Mouse (Mus musculus): ENCODE results near the gene Dynll1.
A peak's percentile ranks its signal among the peaks of the same experiment; 100 is the strongest.
"Not testable (repeated sequence)": the region's sequence is repeated elsewhere in the genome, so short reads cannot be mapped to it uniquely, and the experiment has no call there.

The Dynll1 gene

DNA sequence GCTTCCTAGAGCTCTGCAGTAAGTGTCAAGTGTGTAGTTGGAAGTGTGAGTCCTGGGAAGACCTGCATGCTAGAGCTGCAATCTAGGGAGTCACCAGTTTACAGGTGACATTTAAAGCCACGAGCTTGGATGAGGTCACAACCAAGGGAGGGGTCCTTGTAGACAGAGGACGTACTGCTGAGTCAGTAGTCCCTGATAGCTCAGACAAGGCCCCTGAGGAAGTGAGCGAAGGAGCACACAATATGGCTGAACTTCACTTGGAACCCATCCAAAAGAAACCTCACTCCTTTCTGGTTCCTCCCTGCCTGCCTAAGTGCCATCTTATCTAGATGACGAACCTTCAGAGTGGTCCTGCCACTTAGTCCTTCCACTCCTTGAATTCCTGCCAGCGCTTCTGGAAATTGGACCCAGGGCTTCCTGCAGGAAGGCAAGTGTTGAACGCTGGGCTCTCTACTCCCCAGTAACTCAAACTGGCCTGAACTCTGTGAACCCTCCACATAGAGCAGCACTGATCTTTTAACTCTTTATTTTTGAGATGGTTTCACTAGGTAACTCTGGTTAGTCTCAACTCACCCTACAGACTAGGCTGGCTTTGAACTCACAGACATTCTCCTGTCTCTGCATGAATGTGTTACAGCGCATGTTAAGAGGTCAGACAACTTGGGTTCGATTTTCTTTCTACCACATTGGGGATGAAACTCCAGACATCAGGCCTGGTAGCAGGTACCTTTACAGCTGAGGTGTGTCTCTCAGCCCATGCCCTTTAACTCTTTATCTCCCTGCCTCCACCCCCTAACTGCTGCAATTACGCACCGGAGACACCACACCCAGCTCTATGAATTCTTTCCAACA is 12.2 kb upstream of the Dynll1 start:
- DNase-seq (ENCODE audit: low read depth in 1 of 2, low spot score in 2 of 2): peak in 1 of 2 experiments; percentile 8

DNA sequence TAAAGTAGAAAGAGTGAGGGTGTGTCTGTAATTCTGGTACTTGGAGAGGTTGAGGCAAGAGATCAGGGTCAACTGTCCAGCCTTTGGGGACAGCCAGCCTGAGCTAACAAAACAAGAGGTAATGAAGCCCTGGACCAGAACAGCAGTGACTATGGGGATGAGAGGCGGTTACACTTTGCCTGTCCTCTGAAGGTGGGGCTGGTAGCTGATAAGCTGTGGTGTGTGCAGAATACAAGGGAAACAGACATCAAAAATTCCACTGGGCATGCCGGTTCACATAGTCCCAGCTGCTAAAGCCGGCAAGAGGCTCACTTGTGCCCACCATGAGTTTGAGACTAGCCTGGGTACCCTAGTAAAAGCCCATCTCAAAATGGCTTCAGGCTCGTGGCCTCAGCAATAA is 11.6 kb upstream of the Dynll1 start:
- DNase-seq (ENCODE audit: low read depth in 1 of 2, low spot score in 2 of 2): no peak

DNA sequence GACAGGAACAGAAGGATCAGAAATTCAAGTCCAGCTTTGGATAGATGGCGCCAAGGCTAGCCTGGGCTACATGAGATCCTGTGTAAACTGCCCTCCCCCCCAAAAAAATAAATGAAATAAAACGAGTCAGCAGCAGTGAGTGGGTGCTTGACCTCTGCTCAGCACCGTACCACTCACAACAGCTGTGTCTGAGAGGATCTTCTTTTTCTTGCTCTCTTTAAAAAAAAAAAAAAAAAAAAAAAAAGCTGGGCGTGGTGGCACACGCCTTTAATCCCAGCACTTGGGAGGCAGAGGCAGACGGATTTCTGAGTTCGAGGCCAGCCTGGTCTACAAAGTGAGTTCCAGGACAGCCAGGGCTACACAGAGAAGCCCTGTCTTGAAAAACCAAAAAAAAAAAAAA is 1.4 kb upstream of the Dynll1 start:
- not testable (repeated sequence) for DNase-seq (ENCODE audit: low read depth in 1 of 2, low spot score in 2 of 2)

DNA sequence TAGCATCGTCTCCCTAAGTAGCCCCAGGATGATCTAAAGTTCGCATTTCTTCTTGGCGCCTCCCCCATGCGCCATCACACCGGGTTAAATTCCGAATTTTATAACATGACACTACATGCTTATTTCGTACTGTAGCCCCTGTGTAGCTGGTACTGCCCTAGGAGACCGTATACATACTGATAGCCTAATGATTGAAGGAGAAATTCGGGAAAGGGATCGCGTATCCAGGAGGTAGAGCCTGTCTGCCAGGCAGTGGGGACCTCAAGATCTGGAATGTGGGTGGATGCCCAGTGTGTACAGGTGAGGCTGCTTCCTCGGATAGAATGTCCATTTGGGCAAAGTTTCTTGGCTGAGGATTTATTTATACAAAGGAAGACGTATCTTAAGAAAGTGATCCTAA is 816 bp upstream of the Dynll1 start:
- DNase-seq (ENCODE audit: low read depth in 1 of 2, low spot score in 2 of 2): no peak

DNA sequence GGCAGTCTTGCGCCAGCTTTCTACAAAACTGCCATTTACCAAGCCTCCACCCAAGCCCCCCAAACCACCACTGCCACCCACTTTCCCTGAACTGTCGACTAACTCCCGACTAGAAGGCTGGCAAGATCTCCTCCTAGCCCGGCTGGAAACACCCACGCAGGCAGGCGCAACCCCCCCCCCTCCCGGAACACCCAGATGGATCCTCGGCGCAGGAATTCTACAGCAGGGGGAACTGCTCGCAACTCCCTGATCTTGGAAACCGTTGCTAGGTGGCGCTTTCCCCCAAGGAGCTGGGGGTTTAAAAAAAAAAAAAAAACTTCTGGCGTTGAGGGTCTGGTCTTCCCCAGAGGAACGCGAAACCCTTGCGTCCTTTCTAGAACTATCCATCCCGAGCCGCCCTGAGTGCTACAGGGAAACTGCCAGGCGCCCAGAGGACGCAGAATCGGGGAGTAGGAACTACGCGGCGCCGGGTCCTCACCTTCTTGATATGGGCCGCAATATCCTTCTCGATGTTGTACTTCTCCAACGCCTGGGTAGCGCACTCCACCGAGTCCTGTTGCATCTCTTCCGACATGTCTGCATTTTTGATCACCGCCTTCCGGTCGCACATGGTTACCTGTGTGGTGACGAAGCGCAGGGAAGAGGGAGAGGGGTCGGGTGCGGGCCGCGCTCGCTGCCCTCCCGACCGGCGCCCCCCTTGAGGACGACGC is 609 bp downstream of the Dynll1 start:
- peak in 1 of 2 experiments; percentile 12 for DNase-seq (ENCODE audit: low read depth in 1 of 2, low spot score in 2 of 2)

DNA sequence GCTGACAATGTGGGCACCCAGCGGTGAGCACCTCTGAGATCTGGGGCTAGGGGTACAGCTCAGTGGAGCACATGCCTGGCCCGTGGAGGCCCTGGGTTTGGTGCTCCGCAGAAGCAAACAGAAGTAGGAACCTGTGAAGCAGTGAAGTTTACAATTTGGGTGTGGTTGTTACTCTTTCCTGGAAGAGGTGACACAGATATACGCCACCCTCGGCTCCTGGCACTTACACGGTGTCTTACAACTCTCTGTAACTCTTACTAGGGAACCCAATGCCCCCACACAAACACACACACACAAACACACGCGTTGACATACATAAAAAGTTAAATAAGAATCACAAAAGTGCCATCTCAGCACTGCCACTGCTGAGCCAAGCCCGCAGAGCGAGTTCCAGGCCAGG is 4.5 kb downstream of the Dynll1 start:
- DNase-seq (ENCODE audit: low read depth in 1 of 2, low spot score in 2 of 2): no peak

DNA sequence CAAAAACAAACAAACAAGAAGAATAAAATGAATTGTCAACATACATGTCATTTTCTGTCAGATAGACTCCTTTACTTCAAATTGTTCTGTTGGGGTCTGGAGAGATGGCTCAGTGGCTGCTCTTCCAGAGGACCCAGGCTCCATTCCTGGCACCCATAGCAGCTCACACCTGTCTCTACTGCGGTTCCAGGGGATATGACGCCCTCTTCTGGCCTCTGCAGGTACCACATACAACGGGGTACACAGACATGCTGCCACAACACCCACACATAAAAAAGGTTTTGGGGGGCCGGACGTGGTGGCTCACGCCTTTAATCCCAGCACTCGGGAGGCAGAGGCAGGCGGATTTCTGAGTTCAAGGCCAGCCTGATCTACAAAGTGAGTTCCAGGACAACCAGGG is 6.6 kb downstream of the Dynll1 start:
- DNase-seq (ENCODE audit: low read depth in 1 of 2, low spot score in 2 of 2): no peak

DNA sequence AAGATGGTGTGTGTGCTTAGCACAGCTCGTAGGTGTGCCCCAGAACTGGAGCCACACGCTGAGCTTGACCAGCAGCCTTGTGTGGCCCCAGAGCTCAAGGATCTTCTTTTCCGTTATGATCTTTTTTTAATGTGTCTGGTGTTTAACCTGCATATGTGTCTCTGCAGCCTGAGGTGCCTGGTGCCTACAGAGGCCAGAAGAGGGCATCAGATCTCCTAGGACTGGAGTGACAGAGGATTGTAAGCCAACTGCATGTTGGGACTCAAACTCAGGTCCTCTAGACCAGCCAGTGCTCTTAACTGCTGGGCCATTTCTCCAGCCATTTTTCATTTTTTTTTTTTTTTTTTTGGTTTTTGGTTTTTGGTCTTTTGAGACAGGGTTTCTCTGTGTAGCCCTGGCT is 16.1 kb downstream of the Dynll1 start:
- DNase-seq (ENCODE audit: low read depth in 1 of 2, low spot score in 2 of 2): no peak

DNA sequence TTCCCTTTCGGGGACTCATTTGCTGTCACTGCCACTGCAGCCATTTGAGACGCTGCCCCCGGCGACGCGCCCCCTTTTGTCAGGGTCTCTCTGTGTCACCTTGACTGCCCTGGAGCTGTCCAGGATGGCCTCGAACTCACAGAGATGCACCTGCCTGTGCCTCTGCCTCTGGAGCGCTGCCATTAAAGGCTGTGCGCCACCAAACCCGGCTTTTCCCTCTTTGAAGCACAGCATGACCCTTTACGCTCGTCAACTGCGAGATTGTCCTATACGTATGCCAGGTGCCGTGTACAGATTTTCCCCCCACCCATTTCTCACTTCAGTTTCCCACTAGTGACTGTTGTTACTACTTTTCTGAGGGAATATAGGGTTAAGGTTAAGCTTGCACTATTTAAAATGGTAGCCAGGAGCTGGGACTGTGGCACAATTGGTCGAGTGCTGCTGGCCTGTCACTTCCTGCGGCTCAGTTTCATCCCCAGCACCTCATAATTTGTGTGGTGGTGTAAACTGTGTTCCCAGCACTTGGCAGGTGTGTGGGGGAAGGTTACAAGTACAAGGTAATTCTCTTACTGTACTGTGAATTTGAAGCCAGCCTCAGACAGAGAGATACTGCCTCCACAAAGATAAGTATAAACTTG is 20.6 kb downstream of the Dynll1 start:
- no peak for DNase-seq (ENCODE audit: low read depth in 1 of 2, low spot score in 2 of 2)

DNA sequence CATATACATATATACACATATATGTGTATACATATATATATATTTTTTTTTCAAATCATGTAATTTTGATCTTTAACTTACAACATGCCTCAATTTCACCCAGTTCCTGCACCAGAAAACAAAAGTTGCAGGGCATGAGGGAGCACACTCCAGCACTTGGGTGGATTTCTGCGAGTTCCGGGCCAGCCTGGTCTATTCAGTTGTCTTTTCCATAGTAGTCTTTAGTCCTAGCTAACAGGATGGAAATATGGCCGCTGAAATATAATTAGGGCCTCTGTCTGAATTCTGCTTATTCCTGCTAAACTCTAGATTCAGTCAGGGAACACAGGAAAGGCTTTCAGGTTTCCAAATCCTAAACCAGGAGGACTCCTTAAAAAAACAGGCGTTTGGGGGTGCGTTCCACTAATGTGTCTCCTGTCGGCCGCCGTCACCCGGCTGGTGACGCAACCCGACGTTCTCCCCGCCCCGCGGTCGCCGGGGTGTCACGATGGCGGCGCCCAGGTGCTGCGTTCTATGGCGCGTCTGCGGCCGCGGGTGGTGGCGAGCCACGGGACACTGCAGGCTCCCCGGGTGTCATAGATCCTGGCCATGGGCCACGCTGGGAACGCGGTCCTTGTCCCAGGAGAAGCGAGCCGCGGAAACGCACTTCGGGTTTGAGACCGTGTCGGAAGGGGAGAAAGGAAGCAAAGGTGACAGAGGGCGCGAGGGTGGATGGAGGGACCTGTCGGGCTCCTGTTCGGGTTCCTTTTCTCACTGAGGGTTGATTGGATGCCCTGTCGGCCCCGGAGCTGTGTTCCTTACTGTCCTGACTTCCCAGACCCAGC is 21.4 kb downstream of the Dynll1 start, which contains the start of gene Coq5:
Gene Coq5, plus strand, starts transcription at position 441 of the 824 bp plus-strand sequence.
- peak in 1 of 2 experiments; percentile 69 for DNase-seq (ENCODE audit: low read depth in 1 of 2, low spot score in 2 of 2)

DNA sequence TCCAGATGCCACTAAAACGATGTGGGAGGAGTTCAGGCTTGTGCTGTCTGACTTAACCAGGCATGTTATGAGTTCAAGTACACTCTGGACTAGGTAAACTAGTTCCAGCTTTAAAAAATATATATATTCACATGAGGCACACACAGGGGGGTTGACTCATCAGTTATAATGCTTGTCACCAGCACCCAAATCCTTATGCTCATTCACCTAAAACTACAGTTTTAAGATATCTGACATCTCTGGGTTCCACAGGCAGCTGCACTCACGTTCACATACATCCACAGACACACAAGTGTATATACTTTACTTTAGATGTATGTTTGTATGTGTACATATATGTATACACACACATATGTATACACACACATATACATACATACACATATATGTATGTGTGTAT is 22.0 kb downstream of the Dynll1 start:
- DNase-seq (ENCODE audit: low read depth in 1 of 2, low spot score in 2 of 2): no peak

DNA sequence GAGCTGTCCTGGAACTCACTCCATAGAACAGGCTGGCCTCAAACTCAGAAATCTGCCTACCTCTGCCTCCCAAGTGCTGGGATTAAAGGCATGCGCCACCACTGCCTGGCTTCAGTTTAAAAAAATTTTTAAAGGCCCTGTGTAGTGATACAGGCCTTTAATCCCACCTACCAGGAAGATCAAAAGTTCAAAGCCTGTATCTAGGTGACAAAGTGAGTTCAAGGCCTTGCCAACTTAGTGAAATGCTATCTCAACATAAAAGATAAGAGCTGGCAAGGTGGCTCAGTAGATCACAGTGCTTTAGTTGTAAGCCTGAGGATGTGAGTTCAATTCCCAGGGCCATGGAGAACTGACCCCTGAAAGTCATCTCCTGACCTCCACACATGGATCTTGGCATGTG is 22.7 kb downstream of the Dynll1 start:
- DNase-seq (ENCODE audit: low read depth in 1 of 2, low spot score in 2 of 2): no peak

DNA sequence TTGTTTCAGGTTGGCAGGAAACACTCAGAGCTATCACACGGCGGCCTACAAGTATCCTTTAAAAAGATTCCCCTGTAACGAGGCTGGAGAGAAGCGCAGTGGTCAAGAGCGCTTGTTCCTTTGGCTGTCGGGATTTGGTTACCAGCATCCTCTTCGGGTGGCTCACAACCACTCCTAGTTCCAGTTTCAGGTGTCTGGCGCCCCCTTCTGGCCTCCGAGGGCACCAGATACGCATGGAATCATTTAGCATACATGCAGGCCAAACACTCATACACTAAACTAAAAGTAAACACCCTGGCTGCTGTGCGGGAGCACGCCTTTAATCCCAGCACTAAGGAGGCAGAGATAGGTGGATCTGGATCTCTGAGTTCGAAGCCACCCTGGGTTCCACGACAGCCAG is 24.8 kb downstream of the Dynll1 start:
- peak in 1 of 2 experiments; percentile 18 for DNase-seq (ENCODE audit: low read depth in 1 of 2, low spot score in 2 of 2)

DNA sequence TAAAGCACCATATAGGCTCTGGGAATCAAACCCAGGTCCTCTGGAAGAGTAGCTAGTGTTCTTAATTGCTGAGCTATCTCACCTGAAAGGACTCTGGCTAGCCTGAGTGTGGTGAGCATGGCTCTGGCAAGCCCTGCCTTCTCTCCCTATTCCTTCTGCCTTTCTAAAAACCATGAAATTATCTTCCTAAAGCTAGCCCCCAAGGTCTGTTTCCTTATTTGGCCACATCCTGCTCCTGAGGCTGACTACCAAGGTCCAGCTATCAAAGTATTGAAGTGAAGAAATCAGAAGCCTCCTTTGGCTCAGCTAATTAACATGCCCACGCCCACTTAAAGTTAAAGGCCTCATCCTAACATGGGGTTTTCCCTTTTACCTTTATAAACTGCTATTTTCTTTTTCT is 26.0 kb downstream of the Dynll1 start:
- no peak for DNase-seq (ENCODE audit: low read depth in 1 of 2, low spot score in 2 of 2)

DNA sequence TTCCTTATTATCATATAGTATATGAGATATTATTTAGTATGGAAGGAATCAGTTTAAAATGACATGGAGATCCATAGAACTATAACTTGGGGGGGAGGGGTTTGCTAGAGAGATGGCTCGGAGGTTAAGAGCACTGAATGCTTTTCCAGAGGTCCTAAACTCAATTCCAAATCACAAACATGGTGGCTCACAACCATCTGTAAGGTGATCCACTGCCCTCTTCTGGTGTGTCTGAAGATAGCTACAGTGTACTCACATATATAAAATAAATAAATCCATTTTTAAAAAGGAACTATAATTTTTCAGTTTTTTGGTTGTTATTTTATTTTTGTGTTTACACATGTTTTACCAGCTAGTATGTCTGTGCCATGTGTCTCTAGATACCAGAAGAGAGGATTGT is 26.4 kb downstream of the Dynll1 start:
- no peak for DNase-seq (ENCODE audit: low read depth in 1 of 2, low spot score in 2 of 2)

DNA sequence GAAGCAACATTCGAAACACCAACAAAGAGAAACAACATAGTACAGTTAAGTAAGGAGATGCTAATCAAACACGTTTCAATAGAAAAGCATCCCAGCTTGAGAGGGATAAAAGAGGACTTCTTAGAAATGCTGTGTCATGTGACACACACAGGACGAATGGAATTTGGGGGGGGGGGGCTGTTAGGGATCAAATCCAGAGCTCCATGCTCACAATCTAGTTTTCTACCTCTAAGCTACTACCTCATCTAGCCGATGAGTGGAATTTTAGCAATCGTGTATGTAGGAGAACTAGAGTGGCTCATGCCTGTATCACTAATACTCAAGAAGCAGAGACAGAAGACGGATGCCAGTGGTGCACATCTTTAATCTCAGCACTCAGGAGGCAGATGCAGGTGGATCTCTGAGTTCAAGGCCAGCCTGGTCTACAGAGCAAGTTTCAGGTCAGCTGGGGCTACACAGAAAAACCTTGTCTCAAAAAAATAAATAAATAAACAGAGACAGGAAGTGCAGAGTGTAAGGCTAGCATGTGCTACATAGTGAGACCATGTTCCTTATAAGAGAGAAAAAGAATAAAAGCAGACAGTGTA is 27.2 kb downstream of the Dynll1 start:
- no peak for DNase-seq (ENCODE audit: low read depth in 1 of 2, low spot score in 2 of 2)

DNA sequence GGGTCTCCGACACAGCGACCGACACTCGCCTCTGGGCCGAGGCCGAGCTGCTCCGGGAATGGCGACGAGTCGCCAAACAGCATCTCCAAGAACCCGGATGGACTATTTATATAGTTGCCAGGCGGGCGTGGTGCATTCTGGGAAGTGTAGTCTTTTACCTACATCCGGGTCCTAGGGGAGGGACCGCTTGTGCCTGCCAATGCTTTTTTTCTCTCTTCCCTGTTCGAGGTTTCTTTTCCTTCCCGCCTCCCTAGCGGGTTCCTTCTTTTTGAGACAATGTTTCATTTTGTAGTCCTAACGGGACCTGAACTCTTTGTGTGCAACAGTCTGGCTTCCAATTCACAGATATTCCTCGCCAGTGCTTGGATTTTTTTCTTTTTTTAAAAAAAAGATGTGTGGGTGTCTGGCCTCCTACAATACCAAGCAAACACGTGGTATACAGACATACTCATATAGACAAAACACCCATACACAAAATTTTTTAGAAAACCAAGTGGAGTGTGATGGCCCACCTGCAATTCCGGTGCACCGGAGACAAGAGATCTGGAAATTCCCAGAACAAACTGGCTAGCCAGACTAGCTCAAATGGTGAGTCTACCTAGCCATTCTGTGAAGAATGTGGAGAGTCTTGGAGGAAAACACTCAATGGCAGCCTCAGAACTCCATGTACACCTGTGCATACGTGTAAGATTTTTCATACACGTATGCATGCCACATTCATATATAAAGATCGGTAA is 27.8 kb downstream of the Dynll1 start, which contains the start of gene Rnf10:
Gene Rnf10, minus strand, starts transcription at position 87 of the 737 bp plus-strand sequence.
- DNase-seq (ENCODE audit: low read depth in 1 of 2, low spot score in 2 of 2): peak; percentile 94 to 98

DNA sequence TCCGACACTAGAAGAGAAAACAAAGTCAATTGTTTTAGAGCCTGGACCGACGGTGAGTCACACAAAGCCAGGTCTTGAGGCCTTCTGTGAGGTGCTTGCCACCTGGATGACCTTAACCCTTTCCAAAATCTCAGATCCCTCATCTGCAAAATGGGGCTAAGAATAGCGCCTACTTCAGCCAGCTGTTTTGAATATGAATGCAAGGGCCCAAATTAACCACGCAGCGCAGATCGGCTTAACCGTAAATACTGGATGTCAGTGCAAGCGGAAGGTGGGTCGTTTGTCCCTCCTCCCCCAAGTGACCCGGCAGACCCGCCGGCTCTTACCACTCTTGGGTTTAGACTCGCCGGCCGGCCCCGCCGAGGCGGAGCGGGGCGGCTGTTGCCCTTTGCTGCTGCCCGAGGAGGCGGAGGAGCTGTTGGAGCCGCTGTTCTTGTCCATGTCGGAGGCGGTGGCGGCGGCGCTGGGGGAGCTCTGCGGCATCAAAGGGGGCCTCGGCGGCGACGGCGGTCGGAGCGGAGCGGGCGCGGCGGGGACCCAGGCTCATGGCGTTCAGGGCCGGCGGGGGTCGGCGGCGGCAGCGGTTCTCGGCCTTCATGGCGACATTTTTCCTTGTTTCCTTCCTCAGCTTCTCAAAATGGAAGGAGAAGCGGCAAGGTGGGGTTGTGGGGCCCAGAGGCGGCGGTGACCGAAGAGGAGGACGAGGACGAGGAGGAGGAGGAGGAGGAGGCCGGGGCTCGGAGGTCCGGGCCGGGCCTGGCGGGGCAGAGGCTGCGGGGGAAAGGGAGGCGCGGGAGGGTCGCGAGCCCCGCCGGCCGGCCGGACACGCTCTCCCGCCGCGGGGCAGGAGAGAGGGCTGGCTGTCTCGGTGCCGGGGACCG is 28.6 kb downstream of the Dynll1 start:
- DNase-seq (ENCODE audit: low read depth in 1 of 2, low spot score in 2 of 2): no peak

DNA sequence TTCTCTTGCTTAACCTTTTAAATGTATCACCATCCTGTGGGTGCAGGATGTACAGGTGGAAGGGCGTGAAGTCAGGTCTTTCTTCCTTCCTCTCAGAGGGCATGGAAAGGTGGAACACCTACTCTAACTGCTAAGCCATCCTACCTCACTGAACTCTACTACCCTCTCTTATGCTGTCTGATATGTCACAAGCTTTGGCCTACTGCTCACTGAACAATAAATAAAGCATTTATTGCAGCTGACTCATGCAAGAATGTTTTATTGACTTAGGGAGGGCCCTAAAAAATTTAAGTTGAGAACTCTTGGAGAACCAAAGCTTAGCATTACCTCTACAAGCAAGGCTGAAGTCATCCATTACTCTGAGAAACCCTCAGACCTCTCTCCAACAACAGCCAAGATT is 30.8 kb downstream of the Dynll1 start:
- no peak for DNase-seq (ENCODE audit: low read depth in 1 of 2, low spot score in 2 of 2)

All from monocyte, adult 2 months (primary cell).